Mouse (Mus musculus) activated CD4-positive, CD25-positive, alpha-beta regulatory T cell (primary cell): ENCODE data around the gene Dppa4. TPM values are rescaled to one million over a fixed set of nuclear protein-coding genes. Genes with fewer than 3 reads are reported as not detected.

Experiments
- polyA plus RNA-seq, 2 experiments: library from polyadenylated mRNA; unstranded; fragments of 100-300 nt; shearing (Covaris generic); gene quantifications; one replicate each; pipeline ENCODE4 v1.2.1; 2017

The Dppa4 gene
- under 1 TPM in 1 of 2 experiments, not detected in 1; 0.33 TPM for polyA plus RNA-seq

DNA sequence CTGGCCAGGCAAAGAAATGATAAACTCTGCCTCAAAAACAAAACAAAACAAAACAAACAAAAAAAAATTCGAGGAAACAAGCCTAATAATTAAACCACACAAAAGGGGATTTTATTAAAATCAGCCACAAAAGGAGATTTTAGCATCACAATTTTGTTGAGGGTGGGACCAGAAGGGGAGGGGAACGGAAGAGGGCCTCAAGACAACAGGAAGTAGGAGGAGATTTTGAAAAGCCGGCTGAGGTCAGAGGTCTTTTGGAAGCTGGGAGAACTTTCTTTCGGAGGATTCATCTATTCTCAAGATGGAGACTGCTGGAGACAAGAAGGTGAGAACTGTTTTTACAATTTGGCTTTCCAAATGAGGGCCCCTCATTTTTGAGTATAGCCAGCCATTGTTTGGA, at the start of gene Dppa4:
Gene Dppa4 (plus strand): TSS at position 217 of the 400 bp plus-strand sequence.

DNA sequence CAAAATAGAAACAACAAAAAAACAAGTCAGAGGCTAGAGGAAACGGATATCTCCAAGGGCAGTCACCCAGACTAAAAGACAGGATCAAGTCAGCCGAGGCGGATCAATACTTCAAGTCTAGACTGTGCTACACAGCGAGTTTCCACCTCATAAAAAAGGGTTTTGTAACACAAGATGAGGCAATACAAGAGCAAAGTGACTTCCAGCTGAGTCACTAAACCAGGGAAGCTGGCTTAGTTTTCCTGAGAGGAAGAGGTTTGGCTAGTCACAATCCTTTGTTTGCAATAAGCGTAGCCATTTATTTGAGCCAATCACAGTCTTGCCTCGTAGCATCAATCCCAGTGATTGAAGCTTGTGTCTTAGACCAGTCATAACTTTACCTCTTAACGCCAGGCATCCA, 20.0 kb downstream of the Dppa4 start, which contains the start of gene Dppa2:
Gene Dppa2 (plus strand): TSS at position 400 of the 400 bp plus-strand sequence.

Other genes with a start within 250 kb of the Dppa4 start
- gene Dppa2, start 20.2 kb downstream of the Dppa4 start, polyA plus RNA-seq = not detected
- gene Gm5485, start 128.7 kb downstream of the Dppa4 start, polyA plus RNA-seq = under 1 TPM in 1 of 2 experiments, not detected in 1; 0.38 TPM
- gene Morc1, start 147.5 kb downstream of the Dppa4 start, polyA plus RNA-seq = under 1 TPM in 1 of 2 experiments, not detected in 1; 0.64 TPM